Mouse (Mus musculus): ENCODE data around the gene Olfr1382.
A peak's percentile ranks its signal among the peaks of the same experiment; 100 is the strongest.
"Not testable (repeated sequence)": the region's sequence is repeated elsewhere in the genome, so short reads cannot be mapped to it uniquely, and the experiment has no call there.

Gene Olfr1382

DNA sequence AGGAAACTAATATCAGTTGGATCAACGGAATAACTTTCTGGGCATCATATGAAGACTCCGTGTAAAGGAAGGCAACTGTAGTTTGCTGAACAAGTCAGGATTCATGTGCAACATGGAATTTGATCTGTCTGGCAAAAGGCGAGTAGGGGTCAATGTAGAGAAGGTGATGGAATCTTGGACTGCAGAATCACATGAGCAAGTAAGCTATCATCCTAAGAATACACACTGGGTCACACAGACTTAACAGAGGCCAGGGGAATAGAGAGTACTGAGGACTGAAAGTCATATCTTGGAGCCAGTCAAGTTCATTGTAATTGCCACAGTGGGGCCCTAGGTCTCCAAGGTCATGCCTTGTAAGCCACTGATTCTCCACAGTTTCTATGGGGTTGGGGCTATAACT lies at the start of gene Olfr1382:
TSS of gene Olfr1382 (plus strand) at position 301 of the 400 bp plus-strand sequence.
- DNase-seq (ENCODE audit: low spot score in 2 of 2), result no peak

DNA sequence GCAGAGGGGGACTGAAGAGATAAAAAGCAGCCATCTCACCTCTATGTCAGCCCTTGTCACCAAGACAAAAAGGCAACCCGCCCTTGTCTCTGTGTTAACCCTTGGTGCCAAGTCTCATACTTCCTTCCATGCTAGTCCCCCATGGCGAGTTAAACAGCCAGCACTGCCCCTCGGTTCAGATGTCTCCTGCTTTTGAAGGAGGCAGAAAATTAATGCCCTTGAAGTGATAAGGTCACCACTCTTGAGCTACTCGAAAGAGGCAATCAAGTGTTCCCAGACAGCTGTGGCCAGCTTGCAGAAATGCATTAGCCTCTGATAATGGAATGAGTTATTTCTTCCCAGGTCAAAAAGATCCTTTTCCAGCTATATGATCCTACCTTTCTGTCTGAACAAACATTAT lies 42.1 kb upstream of the Olfr1382 start:
- DNase-seq (ENCODE audit: low spot score in 2 of 2), result no peak

DNA sequence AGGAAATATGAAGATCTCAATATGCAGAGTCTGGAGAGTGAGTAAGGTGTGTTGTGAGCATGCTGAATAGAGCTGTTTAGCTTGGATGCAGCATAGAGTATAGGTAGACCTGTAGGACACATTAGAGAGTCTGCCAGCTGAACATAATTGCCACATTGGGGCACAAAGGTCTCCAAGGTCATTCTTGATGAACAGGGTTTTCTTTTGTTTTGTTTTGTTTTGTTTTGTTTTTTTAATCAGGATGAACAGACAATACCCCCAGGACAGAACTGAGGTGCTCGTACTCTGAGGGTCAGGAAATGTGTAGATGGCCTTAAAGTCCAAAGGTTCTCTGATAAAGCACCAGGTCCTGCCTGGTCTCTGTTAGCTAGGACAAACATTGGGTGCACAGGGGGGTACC lies 39.3 kb upstream of the Olfr1382 start, which contains the start of gene Olfr1385:
TSS of gene Olfr1385 (plus strand) at position 301 of the 400 bp plus-strand sequence.
- DNase-seq (ENCODE audit: low spot score in 2 of 2), result not testable (repeated sequence)

DNA sequence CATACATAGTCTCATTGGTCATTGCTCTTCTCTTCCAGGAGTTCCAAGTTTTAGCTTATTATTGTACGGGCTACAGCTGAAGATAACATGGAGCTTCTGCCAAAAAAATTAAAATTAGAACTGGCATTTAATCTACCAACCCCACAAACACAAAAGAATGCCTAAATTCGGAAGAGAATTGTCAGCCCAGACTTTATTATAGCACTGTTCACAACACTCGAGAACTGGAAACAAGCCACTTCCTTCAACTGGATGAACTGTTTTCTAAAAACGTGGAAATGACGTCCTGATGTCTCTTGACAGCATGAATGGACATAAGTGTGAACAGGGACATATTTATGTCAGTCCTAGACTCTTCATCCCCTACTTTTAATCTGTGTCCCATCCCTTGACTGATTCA lies 10.0 kb upstream of the Olfr1382 start:
- peak in 1 of 2 experiments; percentile 34 for DNase-seq (ENCODE audit: low spot score in 2 of 2)

DNA sequence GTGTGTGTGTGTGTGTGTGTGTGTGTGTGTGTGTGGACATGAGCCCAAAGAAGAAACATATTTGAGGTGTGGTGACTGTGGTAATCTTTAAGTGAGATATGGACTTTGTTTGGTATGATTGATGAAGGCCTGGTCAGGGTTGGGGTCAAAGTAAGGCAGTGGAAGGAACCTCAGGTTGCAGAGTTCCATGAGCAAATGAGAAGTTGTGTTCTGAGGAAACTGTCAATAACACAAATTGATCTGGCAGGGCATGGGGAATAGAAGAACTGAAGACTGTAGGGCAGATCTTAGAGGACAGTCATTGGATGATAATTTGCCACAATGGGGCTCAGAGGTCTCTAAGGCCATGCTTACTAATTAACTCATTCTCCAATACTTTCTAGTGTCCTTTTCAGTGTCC lies 8.7 kb upstream of the Olfr1382 start, which contains the start of gene Olfr1383:
TSS of gene Olfr1383 (plus strand) at position 301 of the 400 bp plus-strand sequence.
- DNase-seq (ENCODE audit: low spot score in 2 of 2), result no peak

DNA sequence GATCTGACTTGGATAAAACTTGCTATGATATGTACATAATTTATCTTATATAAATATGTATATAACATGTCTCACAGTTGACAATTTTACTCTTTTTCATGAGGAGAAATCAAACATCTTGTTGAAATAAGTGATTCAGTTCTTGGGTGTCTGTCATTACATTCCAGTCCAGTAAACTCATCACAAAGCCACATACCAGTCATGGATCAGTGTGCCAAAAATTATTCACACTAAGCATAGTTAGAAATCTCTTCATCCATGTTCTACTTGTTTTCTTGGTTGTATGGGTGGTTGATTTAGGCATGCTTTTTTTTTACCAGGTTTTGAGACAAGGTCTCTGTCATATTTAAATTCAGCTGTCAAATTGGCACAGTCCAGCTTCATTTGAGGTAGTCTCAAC lies 4.7 kb downstream of the Olfr1382 start:
- DNase-seq (ENCODE audit: low spot score in 2 of 2), result no peak

DNA sequence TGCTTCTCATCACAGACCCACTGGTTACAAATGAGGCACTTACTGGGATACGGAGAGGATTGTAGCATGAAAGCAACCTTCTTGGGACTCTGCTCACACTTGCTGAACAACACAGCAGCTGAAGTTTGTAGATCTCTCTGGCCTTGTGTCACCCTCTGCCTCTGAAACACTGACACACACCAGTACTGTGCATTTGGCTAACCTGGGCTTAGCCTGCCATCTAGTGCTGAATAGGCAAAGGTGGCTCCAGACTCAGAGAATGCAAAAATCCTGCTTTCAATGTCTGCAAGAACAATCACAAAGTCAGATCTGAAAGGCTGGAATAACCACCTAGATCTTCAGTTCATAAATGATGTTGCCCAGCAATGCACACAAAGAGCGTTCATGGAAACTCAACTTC lies 8.6 kb downstream of the Olfr1382 start:
- DNase-seq (ENCODE audit: low spot score in 2 of 2), result peak; percentile 21 to 68

DNA sequence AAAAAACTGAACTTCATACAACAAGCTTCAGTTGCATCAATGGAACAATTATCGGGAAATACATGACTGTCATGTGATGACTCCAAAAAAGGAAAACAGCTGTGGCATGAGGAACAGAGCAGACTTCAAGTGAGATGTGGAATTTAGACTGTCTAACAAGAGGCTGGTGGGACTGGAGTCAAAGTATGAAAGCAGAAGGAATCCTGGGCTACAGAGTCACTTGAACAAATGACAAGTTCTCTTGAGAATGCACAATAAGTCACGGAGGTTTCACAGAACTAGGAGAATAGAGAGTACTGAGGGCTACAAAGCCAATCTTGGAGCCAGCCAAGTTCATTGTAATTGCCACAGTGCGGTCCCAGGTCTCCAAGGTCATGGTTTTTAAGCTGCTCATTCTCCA lies 15.1 kb downstream of the Olfr1382 start, which contains the start of gene Olfr1381:
TSS of gene Olfr1381 (plus strand) at position 301 of the 400 bp plus-strand sequence.
- not testable (repeated sequence) for DNase-seq (ENCODE audit: low spot score in 2 of 2)

DNA sequence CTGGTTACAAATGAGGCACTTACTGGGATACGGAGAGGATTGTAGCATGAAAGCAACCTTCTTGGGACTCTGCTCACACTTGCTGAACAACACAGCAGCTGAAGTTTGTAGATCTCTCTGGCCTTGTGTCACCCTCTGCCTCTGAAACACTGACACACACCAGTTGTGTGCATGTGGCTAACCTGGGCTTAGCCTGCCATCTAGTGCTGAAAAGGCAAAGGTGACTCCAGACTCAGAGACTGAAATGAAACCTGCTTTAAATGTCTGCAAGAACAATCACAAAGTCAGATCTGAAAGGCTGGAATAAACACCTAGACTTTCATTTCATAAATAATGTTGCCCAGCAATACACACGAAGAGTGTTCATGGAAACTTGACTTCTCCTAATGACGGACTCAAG lies 26.0 kb downstream of the Olfr1382 start:
- peak in 1 of 2 experiments; percentile 42 for DNase-seq (ENCODE audit: low spot score in 2 of 2)

DNA sequence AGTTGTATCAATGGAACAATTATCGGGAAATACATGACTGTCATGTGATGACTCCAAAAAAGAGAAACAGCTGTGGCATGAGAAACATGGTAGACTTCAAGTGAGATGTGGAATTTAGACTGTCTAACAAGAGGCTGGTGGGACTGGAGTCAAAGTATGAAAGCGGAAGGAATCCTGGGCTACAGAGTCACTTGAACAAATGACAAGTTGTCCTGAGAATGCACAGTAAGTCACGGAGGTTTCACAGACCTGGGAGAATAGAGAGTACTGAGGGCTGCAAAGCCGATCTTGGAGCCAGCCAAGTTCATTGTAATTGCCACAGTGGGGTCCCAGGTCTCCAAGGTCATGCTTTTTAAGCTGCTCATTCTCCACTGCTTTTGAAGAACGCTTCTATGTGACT lies 28.5 kb downstream of the Olfr1382 start, which contains the start of gene Olfr1380:
TSS of gene Olfr1380 (plus strand) at position 301 of the 400 bp plus-strand sequence.
- not testable (repeated sequence) for DNase-seq (ENCODE audit: low spot score in 2 of 2)

DNA sequence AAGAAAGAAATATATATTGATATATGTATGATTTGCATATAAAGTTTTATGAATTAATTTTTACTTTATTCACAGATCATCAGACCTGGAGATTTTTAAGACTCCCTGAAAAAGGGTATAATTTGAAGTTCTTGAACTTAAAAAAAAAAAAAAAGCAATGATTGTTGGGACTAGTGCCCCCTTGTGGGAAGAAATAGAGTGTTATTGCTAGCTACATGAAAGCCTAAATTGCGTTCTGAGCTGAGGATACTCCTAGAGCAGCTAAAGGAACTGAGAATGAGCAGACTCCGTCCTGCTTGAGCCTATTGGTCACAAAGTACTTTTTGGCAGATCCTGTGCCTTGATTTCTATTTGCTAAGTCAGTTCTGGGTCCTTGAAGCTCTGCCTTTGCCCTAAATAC lies 47.0 kb downstream of the Olfr1382 start:
- not testable (repeated sequence) for DNase-seq (ENCODE audit: low spot score in 2 of 2)

DNA sequence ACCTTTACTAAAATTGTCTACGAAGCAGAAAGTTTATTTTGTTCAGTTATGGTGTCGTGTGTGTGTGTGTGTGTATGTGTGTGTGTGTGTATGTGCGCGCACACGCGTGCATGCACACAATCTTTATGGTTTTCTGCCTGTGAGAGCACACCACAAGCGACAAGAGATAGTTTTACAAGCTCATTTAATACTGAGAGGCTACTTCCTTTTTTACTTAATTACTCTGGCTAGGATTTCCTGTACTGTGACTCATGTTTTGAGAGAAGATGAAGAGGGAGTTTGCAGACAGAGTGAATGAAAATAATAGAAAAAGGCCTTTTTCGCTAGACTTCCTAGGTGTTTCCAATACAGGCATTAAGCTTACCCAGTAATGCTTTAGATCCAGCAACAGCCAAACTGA lies 52.4 kb downstream of the Olfr1382 start:
- not testable (repeated sequence) for DNase-seq (ENCODE audit: low spot score in 2 of 2)

Data from frontal cortex, postnatal 36 days (tissue).